Mouse (Mus musculus): Measurements from ENCODE around the gene Pilrb2. TPM values are rescaled to one million over a fixed set of nuclear protein-coding genes. Genes with fewer than 3 reads are reported as not detected.

Gene Pilrb2
- 4.2 and 4.9 TPM in 2 replicates for polyA plus RNA-seq (2015; fragmentation: Nextera tagmentation; extraction: Ambion mirVana)

GRCm38 (mm10) chr5:137871644-137872380, at the start of gene Pilrb2:
TSS of gene Pilrb2 (minus strand) at chr5:137871815.

GRCm38 (mm10) chr5:137857960-137858710, 13.5 kb downstream of the Pilrb2 start, which contains the start of gene Pilrb1:
TSS of gene Pilrb1 (minus strand) at chr5:137858106.

GRCm38 (mm10) chr5:137835966-137836520, 35.6 kb downstream of the Pilrb2 start, which contains the start of gene Pilra:
TSS of gene Pilra (minus strand) at chr5:137836281.

Other genes starting within 250 kb of the Pilrb2 start
- gene Fbxo24, start 242.8 kb downstream of the Pilrb2 start, polyA plus RNA-seq (2015; fragmentation: Nextera tagmentation; extraction: Ambion mirVana): 0.21 and 0.44 TPM in 2 replicates
- gene Lrch4, start 242.7 kb downstream of the Pilrb2 start, polyA plus RNA-seq (2015; fragmentation: Nextera tagmentation; extraction: Ambion mirVana): 17.9 and 19.9 TPM in 2 replicates
- 3.1 and 4.4 TPM in 2 replicates for gene Gm20605, start 242.6 kb downstream of the Pilrb2 start, polyA plus RNA-seq (2015; fragmentation: Nextera tagmentation; extraction: Ambion mirVana)
- 2.5 and 3.3 TPM in 2 replicates for gene Sap25, start 230.5 kb downstream of the Pilrb2 start, polyA plus RNA-seq (2015; fragmentation: Nextera tagmentation; extraction: Ambion mirVana)
- gene Irs3, start 226.1 kb downstream of the Pilrb2 start, polyA plus RNA-seq (2015; fragmentation: Nextera tagmentation; extraction: Ambion mirVana): 0.81 and 3.8 TPM in 2 replicates
- 4.1 and 7.5 TPM in 2 replicates for gene Agfg2, start 187.1 kb downstream of the Pilrb2 start, polyA plus RNA-seq (2015; fragmentation: Nextera tagmentation; extraction: Ambion mirVana)
- 0.17 and 0.22 TPM in 2 replicates for gene Nyap1, start 130.2 kb downstream of the Pilrb2 start, polyA plus RNA-seq (2015; fragmentation: Nextera tagmentation; extraction: Ambion mirVana)
- 150 and 163 TPM in 2 replicates for gene Tsc22d4, start 126.1 kb downstream of the Pilrb2 start, polyA plus RNA-seq (2015; fragmentation: Nextera tagmentation; extraction: Ambion mirVana)
- 13.6 and 19.4 TPM in 2 replicates for gene Ppp1r35, start 93.0 kb downstream of the Pilrb2 start, polyA plus RNA-seq (2015; fragmentation: Nextera tagmentation; extraction: Ambion mirVana)
- gene Mepce, start 84.2 kb downstream of the Pilrb2 start, polyA plus RNA-seq (2015; fragmentation: Nextera tagmentation; extraction: Ambion mirVana): 5.2 and 7.2 TPM in 2 replicates
- 6.5 and 7.4 TPM in 2 replicates for gene Zcwpw1, start 84.0 kb downstream of the Pilrb2 start, polyA plus RNA-seq (2015; fragmentation: Nextera tagmentation; extraction: Ambion mirVana)
- gene Pilra, start 35.5 kb downstream of the Pilrb2 start, polyA plus RNA-seq (2015; fragmentation: Nextera tagmentation; extraction: Ambion mirVana): 2.2 and 3.2 TPM in 2 replicates
- 0.94 and 1.7 TPM in 2 replicates for gene Pilrb1, start 13.7 kb downstream of the Pilrb2 start, polyA plus RNA-seq (2015; fragmentation: Nextera tagmentation; extraction: Ambion mirVana)
- 0.05 and 0.11 TPM in 2 replicates for gene Cyp3a13, start 49.8 kb upstream of the Pilrb2 start, polyA plus RNA-seq (2015; fragmentation: Nextera tagmentation; extraction: Ambion mirVana)
- gene Gjc3, start 91.3 kb upstream of the Pilrb2 start, polyA plus RNA-seq (2015; fragmentation: Nextera tagmentation; extraction: Ambion mirVana): 2.6 and 2.8 TPM in 2 replicates
- gene Azgp1, start 109.7 kb upstream of the Pilrb2 start, polyA plus RNA-seq (2015; fragmentation: Nextera tagmentation; extraction: Ambion mirVana): 0.11 and 0.55 TPM in 2 replicates
- not detected in 2 replicates for gene Smok3a, start 149.4 kb upstream of the Pilrb2 start, polyA plus RNA-seq (2015; fragmentation: Nextera tagmentation; extraction: Ambion mirVana)
- not detected in 2 replicates for gene Smok3b, start 149.6 kb upstream of the Pilrb2 start, polyA plus RNA-seq (2015; fragmentation: Nextera tagmentation; extraction: Ambion mirVana)
- not detected in 2 replicates for gene Smok3c, start 181.4 kb upstream of the Pilrb2 start, polyA plus RNA-seq (2015; fragmentation: Nextera tagmentation; extraction: Ambion mirVana)
- gene Zkscan1, start 213.3 kb upstream of the Pilrb2 start, polyA plus RNA-seq (2015; fragmentation: Nextera tagmentation; extraction: Ambion mirVana): 5.0 and 5.2 TPM in 2 replicates
- gene Zscan21, start 245.1 kb upstream of the Pilrb2 start, polyA plus RNA-seq (2015; fragmentation: Nextera tagmentation; extraction: Ambion mirVana): 21.8 and 23.8 TPM in 2 replicates

Data from skeletal muscle tissue, postnatal 0 days (tissue).